Comparison of ENCODE assay signal across 17 mouse cellular contexts in the genomic region with DNA sequence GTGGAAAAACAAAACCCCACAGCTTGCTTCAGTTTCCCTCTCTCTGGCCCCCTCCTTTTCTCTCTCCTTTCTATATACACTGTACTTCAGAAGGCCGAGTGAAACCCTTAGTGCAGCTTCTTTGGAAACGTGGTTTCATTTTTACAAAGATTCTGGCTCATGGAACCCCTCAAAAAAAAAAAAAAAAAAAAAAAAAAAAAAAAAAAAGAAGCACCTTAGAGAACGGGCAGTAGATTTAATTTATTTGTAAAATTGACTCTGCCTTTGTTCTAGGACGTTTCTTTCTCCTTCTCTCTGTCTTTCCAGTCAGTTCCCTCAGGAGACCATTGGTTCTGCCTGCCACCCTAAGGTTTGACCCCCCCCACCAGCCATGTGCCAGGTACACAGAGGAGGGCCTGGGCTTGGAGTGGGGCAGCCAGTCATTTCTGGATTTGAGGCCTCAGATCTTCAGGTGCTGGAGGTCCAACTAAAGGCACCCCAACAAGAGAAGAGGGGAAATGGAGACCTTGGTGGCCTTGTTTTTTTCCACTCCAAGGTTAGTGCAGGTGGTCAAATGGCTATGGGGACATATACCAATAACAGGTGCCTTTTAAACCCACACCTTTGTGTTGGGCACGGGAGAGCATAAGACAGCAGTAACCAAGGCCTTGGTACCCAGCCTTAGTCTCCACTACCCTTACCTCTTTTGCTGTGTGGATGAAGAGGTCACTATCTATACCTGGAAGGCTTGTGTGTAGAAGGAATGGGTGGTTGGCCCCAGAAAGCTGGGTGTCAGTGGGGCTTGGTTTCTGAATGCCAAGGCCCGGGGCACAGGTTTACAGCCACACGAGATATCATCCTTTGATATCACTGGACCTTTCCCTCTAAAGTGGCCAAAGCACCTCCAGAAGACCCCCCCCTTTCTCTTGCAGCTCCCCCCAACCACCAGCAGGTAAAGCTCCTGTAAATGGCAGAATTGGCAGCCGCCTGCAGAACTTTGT. TPM values are rescaled to one million over a fixed set of nuclear protein-coding genes. Genes with fewer than 3 reads are reported as not detected.
DNase-seq lines count a peak whose midpoint lies in the region; ATAC-seq and TF ChIP-seq lines count a peak whose summit lies in the region.
"Had no signal": no experiment of that assay in that cellular context is flagged by ENCODE, and none has a peak within 500 bp of the region (broad histone marks: within the 10 kb centered on the region; RNA-seq: fewer than 3 reads in every experiment).

No protein-coding gene starts in this region.

- ATAC-seq in hindbrain, embryonic 14.5 days (ENCODE audit: low FRiP score): no peak
- ATAC-seq in hindbrain, embryonic 12.5 days (ENCODE audit: low FRiP score): no peak
- ATAC-seq in intestine, embryonic 14.5 days (replicated peaks; ENCODE audit: low FRiP score, low TSS enrichment, low read depth): no peak
- no peak for ATAC-seq in kidney, embryonic 15.5 days (replicated peaks; ENCODE audit: low FRiP score)
- ATAC-seq in stomach, embryonic 14.5 days (ENCODE audit: insufficient number of reproducible peaks, insufficient read depth, low FRiP score, low read depth): no peak
- no peak for ATAC-seq in monocyte, adult 5-6 weeks (replicated peaks; ENCODE audit: insufficient number of reproducible peaks, low FRiP score, low TSS enrichment, poor library complexity, severe bottlenecking)
- ATAC-seq: activated CD4-positive, CD25-positive, alpha-beta regulatory T cell, adult 4 months; inflammation-experienced regulatory T-cells, adult 6 months had no signal

- no peak for DNase-seq in hindbrain, embryonic 14.5 days (ENCODE audit: low spot score)
- DNase-seq in intestine, embryonic 14.5 days (ENCODE audit: low spot score): no peak
- DNase-seq in gastrocnemius, adult 2 months: no peak
- DNase-seq: cerebellum, postnatal 10 days; lung, postnatal 14 days; retina, postnatal 1 day had no signal

- peaks cover 89% of the 10 kb centered on the region for H3K27me3 ChIP-seq in hindbrain, embryonic 14.5 days (ENCODE audit: control insufficient read depth, insufficient read depth, low read length)
- peaks cover 97% of the 10 kb centered on the region for H3K27me3 ChIP-seq in hindbrain, embryonic 12.5 days
- peaks cover 53% of the 10 kb centered on the region for H3K27me3 ChIP-seq in intestine, embryonic 14.5 days (replicated peaks; ENCODE audit: control insufficient read depth, insufficient read depth, low read length)
- H3K27me3 ChIP-seq in kidney, embryonic 15.5 days: peaks cover 7% of the 10 kb centered on the region; the same call in 1 of the 2 replicates
- peaks cover 34% of the 10 kb centered on the region for H3K27me3 ChIP-seq in stomach, embryonic 14.5 days (ENCODE audit: control insufficient read depth, insufficient read depth, low read length)

- H3K9me3 ChIP-seq in hindbrain, embryonic 14.5 days (ENCODE audit: control insufficient read depth, low read length): no peaks in the 10 kb centered on the region
- H3K9me3 ChIP-seq in hindbrain, embryonic 12.5 days (replicated peaks): no peaks in the 10 kb centered on the region
- H3K9me3 ChIP-seq in intestine, embryonic 14.5 days (ENCODE audit: control insufficient read depth, low read length): no peaks in the 10 kb centered on the region
- no peaks in the 10 kb centered on the region for H3K9me3 ChIP-seq in kidney, embryonic 15.5 days (replicated peaks)
- no peaks in the 10 kb centered on the region for H3K9me3 ChIP-seq in stomach, embryonic 14.5 days (ENCODE audit: control insufficient read depth, low read depth, low read length)
- H3K9me3 ChIP-seq: embryonic facial prominence, embryonic 10.5 days; liver, embryonic 15.5 days; midbrain, embryonic 10.5 days had no signal

- no peaks in the 10 kb centered on the region for H3K36me3 ChIP-seq in hindbrain, embryonic 14.5 days (replicated peaks; ENCODE audit: control insufficient read depth, insufficient read depth)
- H3K36me3 ChIP-seq in hindbrain, embryonic 12.5 days: no peaks in the 10 kb centered on the region
- H3K36me3 ChIP-seq in intestine, embryonic 14.5 days (ENCODE audit: control insufficient read depth, insufficient read depth, low read length): no peaks in the 10 kb centered on the region
- H3K36me3 ChIP-seq in kidney, embryonic 15.5 days: no peaks in the 10 kb centered on the region
- no peaks in the 10 kb centered on the region for H3K36me3 ChIP-seq in stomach, embryonic 14.5 days (ENCODE audit: control insufficient read depth, insufficient read depth, low read length)
- H3K36me3 ChIP-seq: embryonic facial prominence, embryonic 10.5 days; liver, embryonic 15.5 days; midbrain, embryonic 10.5 days had no signal

- intact Hi-C loops in gastrocnemius, adult 2 months (cut with DNase I): loop anchor here (1.0 kb wide), 1 partner anchor 14 kb away; no protein-coding TSS in a partner anchor

- 0 out of 2 replicates have a peak overlapping the region, but pooled peaks have one; percentile 12 for H3K9ac ChIP-seq in hindbrain, embryonic 14.5 days
- no peak overlapping the region for H3K9ac ChIP-seq in hindbrain, embryonic 12.5 days
- H3K9ac ChIP-seq in intestine, embryonic 14.5 days (ENCODE audit: low read length): no peak overlapping the region
- H3K9ac ChIP-seq in kidney, embryonic 15.5 days: peak overlapping the region; percentile 96
- H3K9ac ChIP-seq in stomach, embryonic 14.5 days (replicated peaks; ENCODE audit: low read depth, low read length): no peak overlapping the region
- H3K9ac ChIP-seq: liver, embryonic 15.5 days had no signal

- peak overlapping the region; percentile 4; the same call in 1 of the 2 replicates for H3K27ac ChIP-seq in hindbrain, embryonic 14.5 days
- H3K27ac ChIP-seq in hindbrain, embryonic 12.5 days: no peak overlapping the region
- no peak overlapping the region for H3K27ac ChIP-seq in intestine, embryonic 14.5 days (ENCODE audit: low read depth)
- H3K27ac ChIP-seq in kidney, embryonic 15.5 days: peak overlapping the region; percentile 100
- H3K27ac ChIP-seq in stomach, embryonic 14.5 days (ENCODE audit: low read length): no peak overlapping the region
- no peak overlapping the region for H3K27ac ChIP-seq in gastrocnemius, adult 2 months
- H3K27ac ChIP-seq: embryonic facial prominence, embryonic 10.5 days; liver, embryonic 15.5 days; midbrain, embryonic 10.5 days had no signal

- WGBS in hindbrain, embryonic 14.5 days: 8% methylated on average over 8 of the region's 8 CpGs
- 7% methylated on average over 8 of the region's 8 CpGs for WGBS in hindbrain, embryonic 12.5 days
- WGBS in intestine, embryonic 14.5 days: 23% methylated on average over 8 of the region's 8 CpGs
- 31% methylated on average over 8 of the region's 8 CpGs for WGBS in kidney, embryonic 15.5 days
- 21% methylated on average over 8 of the region's 8 CpGs for WGBS in stomach, embryonic 14.5 days

- TF ChIP-seq CTCF in gastrocnemius, adult 2 months (IDR thresholded peaks at IDR 0.05): no peak

- peak overlapping the region; percentile 39; the same call in 1 of the 2 replicates for H3K4me3 ChIP-seq in hindbrain, embryonic 14.5 days (replicated peaks; ENCODE audit: low read length)
- H3K4me3 ChIP-seq in hindbrain, embryonic 12.5 days: no peak overlapping the region
- no peak overlapping the region for H3K4me3 ChIP-seq in intestine, embryonic 14.5 days (ENCODE audit: low read depth, low read length)
- H3K4me3 ChIP-seq in kidney, embryonic 15.5 days (replicated peaks): peak overlapping the region; percentile 80
- H3K4me3 ChIP-seq in stomach, embryonic 14.5 days (ENCODE audit: low read depth, low read length): no peak overlapping the region
- H3K4me3 ChIP-seq in gastrocnemius, adult 2 months: no peak overlapping the region
- H3K4me3 ChIP-seq: embryonic facial prominence, embryonic 10.5 days; liver, embryonic 15.5 days; midbrain, embryonic 10.5 days had no signal

- peak overlapping the region; percentile 37 for H3K4me2 ChIP-seq in hindbrain, embryonic 14.5 days (replicated peaks)
- no peak overlapping the region for H3K4me2 ChIP-seq in hindbrain, embryonic 12.5 days (replicated peaks)
- H3K4me2 ChIP-seq in intestine, embryonic 14.5 days (ENCODE audit: low read length): peak overlapping the region; percentile 86; the same call in 1 of the 2 replicates
- peak overlapping the region; percentile 90 for H3K4me2 ChIP-seq in kidney, embryonic 15.5 days
- H3K4me2 ChIP-seq in stomach, embryonic 14.5 days (replicated peaks; ENCODE audit: low read depth, low read length): peak overlapping the region; percentile 18; the same call in 1 of the 2 replicates
- H3K4me2 ChIP-seq: liver, embryonic 15.5 days had no signal

- H3K4me1 ChIP-seq in hindbrain, embryonic 14.5 days (replicated peaks; ENCODE audit: control insufficient read depth, insufficient read depth, low read length): no peaks in the 10 kb centered on the region
- peaks cover 11% of the 10 kb centered on the region; the same call in 1 of the 2 replicates for H3K4me1 ChIP-seq in hindbrain, embryonic 12.5 days
- peaks cover 7% of the 10 kb centered on the region; the same call in 1 of the 2 replicates for H3K4me1 ChIP-seq in intestine, embryonic 14.5 days (replicated peaks; ENCODE audit: control insufficient read depth, insufficient read depth, low read length)
- peaks cover 62% of the 10 kb centered on the region for H3K4me1 ChIP-seq in kidney, embryonic 15.5 days
- H3K4me1 ChIP-seq in stomach, embryonic 14.5 days (ENCODE audit: control insufficient read depth, insufficient read depth, low read length): no peaks in the 10 kb centered on the region

RNA-seq across cellular contexts. Expression of gene Hoxb8, which starts 1.0 kb away (rescaled TPM):
- polyA plus RNA-seq in hindbrain, embryonic 14.5 days (2014; fragmentation: Nextera tagmentation; extraction: Ambion mirVana): 41.2 and 50.6 TPM in 2 replicates
- polyA plus RNA-seq in hindbrain, embryonic 12.5 days (2016; fragmentation: Nextera tagmentation; extraction: Ambion mirVana): 4.4 and 8.1 TPM in 2 replicates
- polyA plus RNA-seq in intestine, embryonic 14.5 days (2014; fragmentation: Nextera tagmentation; extraction: Ambion mirVana): 1.5 and 1.7 TPM in 2 replicates
- polyA plus RNA-seq in kidney, embryonic 15.5 days (2015; fragmentation: Nextera tagmentation; extraction: Ambion mirVana): 8.9 and 9.8 TPM in 2 replicates
- 2.3 and 2.7 TPM in 2 replicates for polyA plus RNA-seq in stomach, embryonic 14.5 days (2014; fragmentation: Nextera tagmentation; extraction: Ambion mirVana)
- total RNA-seq in monocyte, adult 5-6 weeks (2017): not detected in 3 replicates
- total RNA-seq in gastrocnemius, adult 2 months (2021): under 1 TPM; 0.14 to 0.23 TPM
- total RNA-seq: layer of hippocampus, postnatal 14 days had no signal
- polyA plus RNA-seq: activated CD4-positive, CD25-positive, alpha-beta regulatory T cell, adult 4 months; embryonic facial prominence, embryonic 10.5 days; heart, embryonic 14.5 days; inflammation-experienced regulatory T-cells, adult 6 months; liver, embryonic 15.5 days; midbrain, embryonic 10.5 days had no signal

RNA-seq across cellular contexts. Expression of gene Hoxb7, which starts 5.7 kb away (rescaled TPM):
- 40.8 and 45.6 TPM in 2 replicates for polyA plus RNA-seq in hindbrain, embryonic 14.5 days (2014; fragmentation: Nextera tagmentation; extraction: Ambion mirVana)
- 9.6 and 11.0 TPM in 2 replicates for polyA plus RNA-seq in hindbrain, embryonic 12.5 days (2016; fragmentation: Nextera tagmentation; extraction: Ambion mirVana)
- 11.7 and 13.2 TPM in 2 replicates for polyA plus RNA-seq in intestine, embryonic 14.5 days (2014; fragmentation: Nextera tagmentation; extraction: Ambion mirVana)
- 58.5 and 62.7 TPM in 2 replicates for polyA plus RNA-seq in kidney, embryonic 15.5 days (2015; fragmentation: Nextera tagmentation; extraction: Ambion mirVana)
- 8.4 and 14.0 TPM in 2 replicates for polyA plus RNA-seq in stomach, embryonic 14.5 days (2014; fragmentation: Nextera tagmentation; extraction: Ambion mirVana)
- not detected in 3 replicates for total RNA-seq in monocyte, adult 5-6 weeks (2017)
- under 1 TPM; 0.47 to 0.56 TPM for total RNA-seq in gastrocnemius, adult 2 months (2021)
- total RNA-seq: layer of hippocampus, postnatal 14 days had no signal
- polyA plus RNA-seq: activated CD4-positive, CD25-positive, alpha-beta regulatory T cell, adult 4 months; embryonic facial prominence, embryonic 10.5 days; heart, embryonic 14.5 days; inflammation-experienced regulatory T-cells, adult 6 months; midbrain, embryonic 10.5 days had no signal

RNA-seq across cellular contexts. Expression of gene Hoxb9, which starts 9.4 kb away (rescaled TPM):
- 10.7 and 22.4 TPM in 2 replicates for polyA plus RNA-seq in hindbrain, embryonic 14.5 days (2014; fragmentation: Nextera tagmentation; extraction: Ambion mirVana)
- polyA plus RNA-seq in hindbrain, embryonic 12.5 days (2016; fragmentation: Nextera tagmentation; extraction: Ambion mirVana): 0.36 and 0.46 TPM in 2 replicates
- polyA plus RNA-seq in intestine, embryonic 14.5 days (2014; fragmentation: Nextera tagmentation; extraction: Ambion mirVana): 1.0 and 1.1 TPM in 2 replicates
- polyA plus RNA-seq in kidney, embryonic 15.5 days (2015; fragmentation: Nextera tagmentation; extraction: Ambion mirVana): 22.3 and 27.2 TPM in 2 replicates
- polyA plus RNA-seq in stomach, embryonic 14.5 days (2014; fragmentation: Nextera tagmentation; extraction: Ambion mirVana): 0.25 TPM in 2 replicates
- total RNA-seq in monocyte, adult 5-6 weeks (2017): not detected in 3 replicates
- total RNA-seq in gastrocnemius, adult 2 months (2021): under 1 TPM in 1 of 2 experiments, not detected in 1; 0.14 TPM
- total RNA-seq: layer of hippocampus, postnatal 14 days had no signal
- polyA plus RNA-seq: embryonic facial prominence, embryonic 10.5 days; heart, embryonic 14.5 days; inflammation-experienced regulatory T-cells, adult 6 months; liver, embryonic 15.5 days; midbrain, embryonic 10.5 days had no signal

RNA-seq across cellular contexts. Expression of gene Hoxb6, which starts 11.6 kb away (rescaled TPM):
- polyA plus RNA-seq in hindbrain, embryonic 14.5 days (2014; fragmentation: Nextera tagmentation; extraction: Ambion mirVana): 71.4 and 90.1 TPM in 2 replicates
- polyA plus RNA-seq in hindbrain, embryonic 12.5 days (2016; fragmentation: Nextera tagmentation; extraction: Ambion mirVana): 60.0 and 64.5 TPM in 2 replicates
- 18.1 and 24.1 TPM in 2 replicates for polyA plus RNA-seq in intestine, embryonic 14.5 days (2014; fragmentation: Nextera tagmentation; extraction: Ambion mirVana)
- polyA plus RNA-seq in kidney, embryonic 15.5 days (2015; fragmentation: Nextera tagmentation; extraction: Ambion mirVana): 47.1 and 49.1 TPM in 2 replicates
- 12.4 TPM in 2 replicates for polyA plus RNA-seq in stomach, embryonic 14.5 days (2014; fragmentation: Nextera tagmentation; extraction: Ambion mirVana)
- total RNA-seq in monocyte, adult 5-6 weeks (2017): not detected in 3 replicates
- under 1 TPM; 0.56 to 0.64 TPM for total RNA-seq in gastrocnemius, adult 2 months (2021)
- total RNA-seq: layer of hippocampus, postnatal 14 days had no signal
- polyA plus RNA-seq: activated CD4-positive, CD25-positive, alpha-beta regulatory T cell, adult 4 months; embryonic facial prominence, embryonic 10.5 days; heart, embryonic 14.5 days; inflammation-experienced regulatory T-cells, adult 6 months; midbrain, embryonic 10.5 days had no signal

RNA-seq across cellular contexts. Expression of gene Hoxb5, which starts 22.4 kb away (rescaled TPM):
- 140 and 157 TPM in 2 replicates for polyA plus RNA-seq in hindbrain, embryonic 14.5 days (2014; fragmentation: Nextera tagmentation; extraction: Ambion mirVana)
- 74.3 and 126 TPM in 2 replicates for polyA plus RNA-seq in hindbrain, embryonic 12.5 days (2016; fragmentation: Nextera tagmentation; extraction: Ambion mirVana)
- polyA plus RNA-seq in intestine, embryonic 14.5 days (2014; fragmentation: Nextera tagmentation; extraction: Ambion mirVana): 49.6 and 51.6 TPM in 2 replicates
- polyA plus RNA-seq in kidney, embryonic 15.5 days (2015; fragmentation: Nextera tagmentation; extraction: Ambion mirVana): 18.8 and 20.2 TPM in 2 replicates
- polyA plus RNA-seq in stomach, embryonic 14.5 days (2014; fragmentation: Nextera tagmentation; extraction: Ambion mirVana): 21.2 and 23.3 TPM in 2 replicates
- not detected in 3 replicates for total RNA-seq in monocyte, adult 5-6 weeks (2017)
- total RNA-seq in gastrocnemius, adult 2 months (2021): under 1 TPM; 0.26 to 0.28 TPM
- total RNA-seq: layer of hippocampus, postnatal 14 days had no signal
- polyA plus RNA-seq: activated CD4-positive, CD25-positive, alpha-beta regulatory T cell, adult 4 months; inflammation-experienced regulatory T-cells, adult 6 months; midbrain, embryonic 10.5 days had no signal

Comparison
In these comparisons a context has a peak if more than half of its experiments do, and no peak if none do; other contexts are left out.
1. H3K27ac ChIP-seq: peak in hindbrain, embryonic 14.5 days (single experiment) and kidney, embryonic 15.5 days (single experiment); none in hindbrain, embryonic 12.5 days (single experiment), intestine, embryonic 14.5 days (single experiment), stomach, embryonic 14.5 days (single experiment) and gastrocnemius, adult 2 months (single experiment).
2. H3K4me3 ChIP-seq: peak in hindbrain, embryonic 14.5 days (single experiment) and kidney, embryonic 15.5 days (single experiment); none in hindbrain, embryonic 12.5 days (single experiment), intestine, embryonic 14.5 days (single experiment), stomach, embryonic 14.5 days (single experiment) and gastrocnemius, adult 2 months (single experiment).
3. H3K9ac ChIP-seq: peak in hindbrain, embryonic 14.5 days (single experiment) and kidney, embryonic 15.5 days (single experiment); none in hindbrain, embryonic 12.5 days (single experiment), intestine, embryonic 14.5 days (single experiment) and stomach, embryonic 14.5 days (single experiment).